8 mouse cellular contexts compared by ENCODE assay signal in the genomic region with DNA sequence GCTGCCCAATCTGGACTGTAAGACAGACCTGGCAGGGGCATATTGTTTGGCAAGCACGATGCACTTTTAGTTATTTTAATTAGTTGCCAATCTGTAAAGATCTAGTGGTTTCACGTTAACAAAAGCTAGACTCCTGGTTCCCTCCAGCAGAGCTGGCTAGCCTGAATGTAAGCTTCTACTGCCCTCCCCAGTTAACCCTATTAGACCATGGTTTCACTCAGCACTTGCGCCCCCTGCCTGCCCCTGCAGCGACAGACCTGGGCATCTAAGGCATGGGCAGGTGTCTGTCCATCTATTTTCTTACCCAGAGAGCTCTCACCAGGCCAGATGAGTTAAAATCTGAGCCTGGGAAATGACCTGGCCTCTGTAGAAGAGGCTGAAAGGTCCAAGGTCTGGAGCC. TPM values are rescaled to one million over a fixed set of nuclear protein-coding genes. Genes with fewer than 3 reads are reported as not detected.
DNase-seq lines count a peak whose midpoint lies in the region; ATAC-seq lines count a peak whose summit lies in the region.

No protein-coding gene starts in this region.

- intact Hi-C loops in heart, postnatal 25 days (cut with DNase I) = no loop called here

- peak overlapping the region; percentile 35 for H3K4me2 ChIP-seq in forebrain, embryonic 12.5 days
- H3K4me2 ChIP-seq in midbrain, embryonic 16.5 days (ENCODE audit: low read length) = peak overlapping the region; percentile 82

- H3K4me3 ChIP-seq in forebrain, embryonic 12.5 days (replicated peaks) = peak overlapping the region; percentile 5; the same call in 1 of the 2 replicates
- peak overlapping the region; percentile 52; the same call in 1 of the 2 replicates for H3K4me3 ChIP-seq in midbrain, embryonic 16.5 days (ENCODE audit: low read depth, low read length)

- 11% methylated on average over 4 of the region's 4 CpGs for WGBS in forebrain, embryonic 12.5 days
- 14% methylated on average over 4 of the region's 4 CpGs for WGBS in midbrain, embryonic 16.5 days

- H3K27me3 ChIP-seq in forebrain, embryonic 12.5 days = peaks cover 9% of the 10 kb centered on the region
- no peaks in the 10 kb centered on the region for H3K27me3 ChIP-seq in midbrain, embryonic 16.5 days (ENCODE audit: control insufficient read depth, insufficient read depth, low read depth, low read length)

- peak overlapping the region; percentile 21; the same call in 1 of the 2 replicates for H3K9ac ChIP-seq in forebrain, embryonic 12.5 days
- H3K9ac ChIP-seq in midbrain, embryonic 16.5 days (ENCODE audit: low read depth, low read length) = 0 out of 2 replicates have a peak overlapping the region, but pooled peaks have one; percentile 8

- H3K36me3 ChIP-seq in forebrain, embryonic 12.5 days (replicated peaks) = no peaks in the 10 kb centered on the region
- H3K36me3 ChIP-seq in midbrain, embryonic 16.5 days (ENCODE audit: control insufficient read depth, insufficient read depth, low read length) = no peaks in the 10 kb centered on the region

- DNase-seq in heart, adult 11 months = peak; percentile 79
- DNase-seq in heart, postnatal 25 days (ENCODE audit: low spot score) = no peak
- peak; percentile 41 for DNase-seq in thymus, postnatal 14 days
- DNase-seq in thymus, adult 18-20 months = no peak
- DNase-seq in kidney, postnatal 10 days = peak; percentile 84

- H3K9me3 ChIP-seq in forebrain, embryonic 12.5 days = 0 out of 2 replicates have a peak, but pooled peaks cover 3% of the 10 kb centered on the region
- H3K9me3 ChIP-seq in midbrain, embryonic 16.5 days (replicated peaks; ENCODE audit: control insufficient read depth, low read length, poor library complexity, severe bottlenecking) = no peaks in the 10 kb centered on the region

- peaks cover 48% of the 10 kb centered on the region for H3K4me1 ChIP-seq in forebrain, embryonic 12.5 days
- peaks cover 37% of the 10 kb centered on the region for H3K4me1 ChIP-seq in midbrain, embryonic 16.5 days (ENCODE audit: control insufficient read depth, insufficient read depth, low read length)

- no peak overlapping the region for H3K27ac ChIP-seq in forebrain, embryonic 12.5 days
- H3K27ac ChIP-seq in midbrain, embryonic 16.5 days (ENCODE audit: low read length) = peak overlapping the region; percentile 10; the same call in 1 of the 2 replicates

- no peak for ATAC-seq in forebrain, embryonic 12.5 days (ENCODE audit: low FRiP score)
- no peak for ATAC-seq in midbrain, embryonic 16.5 days
- no peak for ATAC-seq in erythroid progenitor cell, adult 5-6 weeks (replicated peaks; ENCODE audit: low FRiP score, poor library complexity, severe bottlenecking)

RNA-seq across cellular contexts. Expression of a gene that starts 4.4 kb away (rescaled TPM):
- 1 to 10 TPM; 6.4 to 7.5 TPM for total RNA-seq in heart, postnatal 25 days (2021)
- 107 and 110 TPM in 2 replicates for polyA plus RNA-seq in forebrain, embryonic 12.5 days (2016; fragmentation: Nextera tagmentation; extraction: Ambion mirVana)
- polyA plus RNA-seq in midbrain, embryonic 16.5 days (2015; fragmentation: Nextera tagmentation; extraction: Ambion mirVana) = 174 and 182 TPM in 2 replicates
- total RNA-seq in erythroid progenitor cell, adult 5-6 weeks (2015; ENCODE audit: low replicate concordance) = 4.3 and 10.9 TPM in 2 replicates
- 8.9 and 11.4 TPM in 2 replicates for total RNA-seq in erythroid progenitor cell, adult 5-6 weeks (2017; ENCODE audit: low replicate concordance)

Comparison
In these comparisons a context has a peak if more than half of its experiments do, and no peak if none do; other contexts are left out.
1. DNase-seq: peak in heart, adult 11 months (single experiment), thymus, postnatal 14 days (single experiment) and kidney, postnatal 10 days (single experiment); none in heart, postnatal 25 days (single experiment) and thymus, adult 18-20 months (0 of 2).